Mouse (Mus musculus) megakaryocyte, adult 5-6 weeks (primary cell): Measurements from ENCODE around the gene Smox. TPM values are rescaled to one million over a fixed set of nuclear protein-coding genes. Genes with fewer than 3 reads are reported as not detected.
"Not testable (repeated sequence)": the region's sequence is repeated elsewhere in the genome, so short reads cannot be mapped to it uniquely, and the experiment has no call there.

Source experiments
- ATAC-seq: 2 replicates; pipeline ENCODE4 v1.8.0; 2016; ENCODE audit warnings: mild to moderate bottlenecking, inconsistent platforms; ENCODE audit not compliant: poor library complexity, severe bottlenecking
- total RNA-seq, 2 experiments: library from RNA; stranded (forward) in 1 of 2; stranded (reverse) in 1 of 2; fragments of 153-499, 151-499 nt in 1 of 2; fragments of 221-1000, 200-1000 nt in 1 of 2; gene quantifications; 2 replicates each; pipeline versions ENCODE4 v1.2.3 to v1.2.4; 2015 to 2017

Gene Smox
- total RNA-seq (2015) = 12.6 and 17.4 TPM in 2 replicates
- total RNA-seq (2017) = 12.0 and 16.1 TPM in 2 replicates

GRCm38 (mm10) chr2:131491196-131491595 lies at the start of gene Smox:
TSS of gene Smox (plus strand) at chr2:131491496.
- ATAC-seq = no peak

DNA sequence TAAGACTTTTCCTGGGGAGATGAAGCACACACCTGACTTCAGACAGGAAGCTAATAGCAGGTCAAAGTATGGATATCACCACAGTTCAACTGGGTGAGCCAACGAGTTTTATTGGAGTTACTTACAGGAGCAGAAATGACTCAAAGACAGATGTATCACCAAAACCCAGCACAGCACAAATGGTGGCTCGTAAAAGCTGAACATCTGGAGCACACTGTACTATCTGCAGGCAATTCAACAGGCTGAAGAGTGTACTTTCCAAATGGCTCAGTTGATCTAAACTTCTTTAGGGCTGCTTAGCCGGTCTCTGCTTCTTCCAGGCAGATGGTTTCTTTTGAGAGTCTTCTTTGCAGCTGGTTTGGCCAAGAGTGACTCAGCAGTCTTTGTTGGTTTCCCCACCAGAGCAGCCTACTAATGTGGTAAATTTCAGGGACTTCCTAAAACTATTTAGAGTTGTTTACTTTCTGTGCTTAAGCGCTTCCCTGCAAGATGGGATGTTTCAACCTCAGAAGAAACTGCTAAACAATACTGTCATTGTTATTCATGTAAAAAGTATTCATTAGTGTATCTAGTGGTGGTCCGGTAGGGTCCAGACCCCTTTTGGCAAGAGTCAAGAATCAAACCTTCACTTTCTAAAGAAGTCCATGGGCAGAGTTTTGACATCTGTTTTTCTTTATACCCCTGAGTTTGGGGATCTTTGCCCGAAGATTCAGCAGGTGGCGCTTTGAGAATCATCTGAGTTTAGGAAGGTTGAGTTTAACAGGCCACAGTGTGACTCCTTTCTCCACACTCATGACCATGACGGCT lies 48.0 kb upstream of the Smox start:
- peak; percentile 48; the same call in 1 of the 2 replicates for ATAC-seq

DNA sequence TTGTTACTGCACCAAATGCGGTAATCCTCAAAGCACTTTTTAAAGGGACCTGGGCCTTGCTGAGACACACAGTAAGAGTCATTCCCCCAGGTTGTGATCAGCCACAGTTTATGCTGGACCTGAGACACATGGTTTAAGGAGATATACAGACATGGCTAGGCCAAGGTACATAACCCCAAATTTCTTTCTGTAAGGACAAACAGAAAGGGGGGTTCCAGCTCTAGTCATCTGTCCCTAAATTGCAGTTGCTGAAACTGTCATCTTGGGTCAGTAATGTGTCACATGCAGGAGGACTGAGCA lies 47.5 kb upstream of the Smox start:
- no peak for ATAC-seq

DNA sequence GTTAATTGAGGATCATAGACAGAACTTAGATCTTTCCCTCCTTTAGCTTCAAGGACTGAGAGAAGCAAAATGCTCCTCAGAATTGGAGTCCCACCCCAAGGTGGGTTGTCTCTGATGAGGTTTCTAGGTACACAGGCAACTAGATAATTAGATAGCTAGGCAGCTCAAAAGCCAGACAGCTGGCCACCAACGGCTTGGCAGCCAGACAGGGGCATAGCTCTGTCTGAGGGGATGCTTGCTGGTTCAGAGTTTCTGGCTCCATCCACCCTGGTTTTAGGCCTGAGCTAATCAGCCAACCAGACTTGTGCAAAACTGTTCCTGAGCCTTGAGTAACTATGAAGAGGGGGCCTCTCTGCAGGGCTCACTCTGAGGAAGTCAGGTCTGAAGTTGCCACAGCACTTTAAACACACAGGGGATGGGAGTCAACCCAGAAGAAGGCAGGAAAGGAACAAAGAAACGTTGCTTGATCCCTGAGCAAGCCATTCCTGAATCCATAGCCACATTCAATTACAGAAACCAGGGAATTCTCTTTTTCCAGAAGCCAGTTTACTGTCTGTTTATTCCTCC lies 44.8 kb upstream of the Smox start:
- ATAC-seq = peak; percentile 75

DNA sequence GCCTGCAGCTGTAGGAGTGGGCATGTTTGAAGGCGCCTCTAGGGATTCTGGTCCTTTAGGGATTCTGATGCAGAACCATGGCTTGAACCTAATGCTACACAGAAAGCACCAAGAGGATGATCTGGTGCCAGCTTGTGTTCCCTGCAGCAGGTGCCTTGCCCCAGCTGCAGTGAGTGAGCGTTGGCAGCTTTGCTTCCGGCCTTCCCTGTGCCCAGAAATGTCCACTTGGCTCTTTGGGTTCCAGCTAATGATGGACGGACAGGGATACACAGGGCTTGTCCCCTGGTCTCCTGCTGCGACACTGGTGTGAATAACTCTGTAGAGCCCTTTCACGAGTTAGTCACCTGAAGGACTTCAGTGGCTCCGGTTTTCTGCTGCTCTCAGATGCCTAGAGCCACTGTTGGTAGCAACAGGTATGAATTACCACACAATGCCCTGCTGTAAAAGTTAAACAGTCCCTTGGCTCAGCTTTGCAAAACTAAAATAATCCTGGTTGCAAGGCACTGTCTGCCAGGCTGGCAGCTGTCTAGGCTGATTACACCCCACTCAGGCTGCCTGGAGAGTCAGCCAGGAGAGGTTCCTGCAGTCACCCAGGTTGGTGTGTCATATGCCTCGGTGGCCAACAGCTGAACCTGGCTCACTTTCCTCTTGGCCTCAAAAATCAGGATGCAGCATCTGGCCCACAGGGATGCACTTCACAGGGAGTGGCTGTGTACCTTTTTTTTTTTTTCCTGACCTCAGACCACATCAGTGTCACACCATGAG lies 43.5 kb upstream of the Smox start:
- peak; percentile 25; the same call in 1 of the 2 replicates for ATAC-seq

DNA sequence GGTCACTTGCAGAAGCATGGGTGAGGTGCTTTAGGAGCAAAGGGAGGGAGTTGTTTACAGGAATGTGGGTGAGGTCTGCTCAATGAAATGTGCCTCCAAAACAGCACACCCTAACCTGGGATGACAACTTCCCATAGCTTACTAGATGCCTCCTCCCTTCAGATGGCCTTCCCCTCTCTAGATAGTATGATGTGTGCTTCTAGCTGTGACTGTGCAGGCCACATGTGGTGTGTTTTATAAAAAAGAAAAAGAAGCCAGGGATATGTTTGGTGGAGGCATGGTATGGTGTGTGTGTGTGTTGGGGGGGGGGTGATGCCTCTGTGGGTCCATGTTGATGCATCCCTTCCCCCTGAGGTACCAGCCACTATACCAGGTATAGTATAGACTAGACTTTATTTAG lies 42.9 kb upstream of the Smox start:
- 0 out of 2 replicates have a peak, but pooled peaks have one; percentile 1 for ATAC-seq

- peak; percentile 52; the same call in 1 of the 2 replicates for ATAC-seq
Observed at GRCm38 (mm10) chr2:131449720-131450119, 41.6 kb upstream of the Smox start.

DNA sequence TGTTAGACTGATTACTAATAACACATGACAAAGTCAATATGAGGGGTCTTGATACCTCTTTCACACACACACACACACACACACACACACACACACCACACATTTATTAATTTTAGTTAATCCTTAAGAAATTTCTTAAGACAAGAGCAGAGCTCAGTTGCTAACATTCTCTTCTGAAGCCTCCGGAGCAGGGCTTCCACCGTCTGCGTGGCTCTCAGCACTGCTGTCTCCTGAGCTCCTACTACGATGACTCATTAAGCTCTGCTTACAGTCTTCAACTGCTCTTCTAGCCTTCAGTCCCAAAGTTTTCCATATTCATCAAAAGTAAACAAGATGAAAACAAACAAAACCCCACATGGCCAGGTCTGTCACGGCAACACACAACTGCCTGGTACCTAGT lies 40.8 kb upstream of the Smox start:
- no peak for ATAC-seq

DNA sequence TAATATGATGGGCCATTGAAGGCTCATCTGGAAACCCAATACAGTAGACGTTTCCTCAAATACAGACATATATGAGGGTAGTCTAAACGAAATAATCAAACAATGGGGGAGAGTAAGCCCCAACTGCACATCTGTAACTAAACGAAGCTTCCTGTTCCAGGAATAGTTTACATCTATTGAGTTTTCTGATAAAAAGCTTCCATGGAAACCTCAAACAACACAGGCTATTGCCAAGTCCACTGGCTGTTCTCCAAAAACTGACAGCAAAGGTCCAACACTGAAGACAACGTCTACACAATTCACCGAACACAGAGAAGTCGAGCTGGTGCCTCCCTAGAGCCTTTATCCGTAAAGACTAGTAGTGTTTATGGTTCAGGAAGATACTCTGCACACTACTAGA lies 33.6 kb upstream of the Smox start:
- ATAC-seq = no peak

DNA sequence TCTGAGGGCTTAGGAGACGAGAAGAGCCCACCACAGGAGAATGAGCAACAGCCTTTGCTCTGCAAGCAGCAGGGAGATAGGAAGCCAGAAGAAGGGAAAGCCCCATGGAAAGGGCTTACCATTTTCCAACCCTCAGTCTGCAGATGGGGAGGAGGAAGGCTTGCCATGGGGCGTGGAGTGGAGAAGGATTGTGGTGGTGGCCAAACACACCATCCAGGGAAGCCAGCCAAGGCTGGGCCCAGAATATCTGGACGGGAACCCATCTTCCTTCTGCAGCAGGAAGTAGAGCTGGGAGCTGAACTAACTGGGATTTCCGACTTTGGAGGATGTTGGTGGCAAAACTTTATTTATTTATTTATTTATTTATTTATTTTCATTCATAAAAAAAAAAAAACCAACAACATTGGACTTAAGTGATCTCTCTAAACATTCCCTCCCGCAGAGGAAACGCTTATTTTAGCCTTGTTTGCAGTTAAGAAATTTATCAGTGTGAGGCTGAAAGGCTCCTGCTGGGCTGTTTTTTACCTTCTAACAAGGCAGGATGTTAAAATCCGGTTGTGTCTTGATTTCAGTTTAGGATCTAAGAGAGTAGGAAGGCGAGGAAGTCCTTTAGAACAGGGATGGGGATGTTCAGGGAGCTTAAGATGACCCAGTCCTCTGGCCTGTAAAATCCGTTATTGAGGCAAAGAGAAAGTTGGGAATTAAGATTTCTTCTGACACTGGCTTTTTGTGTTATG lies 30.2 kb upstream of the Smox start:
- no peak for ATAC-seq

- ATAC-seq = no peak
Observed at GRCm38 (mm10) chr2:131462991-131463390, 28.3 kb upstream of the Smox start.

GRCm38 (mm10) chr2:131464147-131464546 lies 27.1 kb upstream of the Smox start:
- no peak for ATAC-seq

DNA sequence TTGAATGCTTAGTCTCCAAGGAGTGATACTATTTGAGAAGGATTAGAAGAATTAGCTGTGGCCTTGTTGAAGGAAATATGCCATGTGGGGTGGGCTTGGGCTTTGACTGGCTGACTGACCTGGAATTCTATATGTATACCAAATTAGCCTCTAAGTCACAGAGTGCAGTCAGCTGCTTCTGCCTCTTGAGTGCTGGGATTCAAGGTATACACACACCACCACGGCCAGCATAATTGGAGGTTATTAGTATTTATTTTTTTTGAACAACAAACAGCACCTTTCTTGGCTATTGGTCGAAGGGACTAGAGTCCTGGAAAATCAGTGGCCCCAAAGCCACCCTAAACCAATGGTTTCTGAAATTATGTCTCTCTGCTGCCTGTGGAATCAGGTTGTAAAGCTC lies 24.6 kb upstream of the Smox start:
- no peak for ATAC-seq

GRCm38 (mm10) chr2:131469916-131470315 lies 21.4 kb upstream of the Smox start:
- ATAC-seq = no peak

DNA sequence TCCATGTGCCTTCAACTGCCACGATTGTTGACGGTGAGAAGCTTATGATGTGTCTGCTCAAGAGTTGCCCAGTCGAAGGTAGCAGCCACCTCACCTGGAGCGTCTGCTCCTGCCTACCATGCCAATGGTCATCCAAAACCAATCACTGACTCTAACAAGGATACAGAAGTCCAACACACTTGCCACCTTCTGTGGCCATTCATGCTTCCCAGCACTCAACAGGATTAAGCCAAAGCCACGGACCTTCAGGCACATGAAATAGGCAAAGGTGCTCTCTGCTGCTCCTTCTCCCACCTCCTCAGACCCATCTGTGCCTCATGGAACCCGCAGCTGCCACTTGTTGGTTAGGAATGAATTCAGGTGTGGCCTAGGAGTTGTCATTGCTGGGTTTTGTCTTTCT lies 17.5 kb upstream of the Smox start:
- no peak for ATAC-seq

DNA sequence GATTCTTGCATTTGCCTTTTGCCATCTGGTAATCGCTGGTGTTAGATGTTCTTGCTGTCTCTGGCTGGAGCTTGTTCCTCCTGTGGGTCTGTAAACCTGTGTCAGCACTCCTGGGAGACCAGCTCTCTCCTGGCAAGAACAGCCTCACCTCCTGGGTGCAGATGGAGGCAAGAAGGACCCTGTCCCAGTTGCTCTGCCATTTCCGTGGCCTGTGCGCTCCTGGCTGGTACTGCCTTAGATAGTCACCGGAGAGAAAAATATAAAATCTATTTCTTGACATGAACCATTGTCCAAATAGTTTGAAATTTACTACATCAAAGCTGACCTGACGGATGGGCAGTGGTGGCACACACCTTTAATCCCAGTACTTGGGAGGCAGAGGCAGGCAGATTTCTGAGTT lies 14.2 kb upstream of the Smox start:
- ATAC-seq = not testable (repeated sequence)

- no peak for ATAC-seq
Observed at GRCm38 (mm10) chr2:131477917-131478316, 13.4 kb upstream of the Smox start.

- ATAC-seq = peak; percentile 80
Observed at GRCm38 (mm10) chr2:131478349-131478748, 12.9 kb upstream of the Smox start.

DNA sequence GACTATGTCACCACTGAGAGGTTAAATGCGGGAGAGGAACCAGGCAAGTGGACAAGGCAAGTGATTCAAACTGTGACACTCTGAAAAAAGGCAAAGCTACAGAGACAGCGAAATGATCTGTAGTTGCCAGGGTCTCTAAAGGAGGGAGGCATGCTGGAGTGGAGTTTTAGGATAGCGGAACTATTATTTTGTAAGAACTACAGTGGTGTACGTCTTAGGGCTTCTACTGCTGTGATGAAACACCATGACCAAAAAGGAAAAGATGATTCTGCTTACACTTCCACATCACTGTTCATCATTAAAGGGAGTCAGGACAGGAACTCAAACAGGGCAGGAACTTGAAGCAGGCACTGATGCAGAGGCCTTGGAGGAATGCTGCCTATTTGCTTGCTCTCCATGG lies 12.4 kb upstream of the Smox start:
- ATAC-seq = peak; percentile 77

- ATAC-seq = no peak
Observed at GRCm38 (mm10) chr2:131481733-131482132, 9.6 kb upstream of the Smox start.

GRCm38 (mm10) chr2:131482478-131482877 lies 8.8 kb upstream of the Smox start:
- ATAC-seq = no peak
